Mouse (Mus musculus) spleen, embryonic (tissue): ENCODE data around the gene Ly6g6e.
"Not testable (repeated sequence)": the region's sequence is repeated elsewhere in the genome, so short reads cannot be mapped to it uniquely, and the experiment has no call there.

ENCODE experiments used
- CTCF ChIA-PET: fragments of 350-600 bp; sonication (Branson Sonifier 250); formaldehyde crosslinking; loops from one replicate; lab custom pipeline; 2022; lab: Charles Lee

Ly6g6e gene

GRCm38 (mm10) chr17:35076507-35077176, at the start of gene Ly6g6e:
Gene Ly6g6e, plus strand, starts transcription at chr17:35076902.
- CTCF ChIA-PET = no interaction called here

- CTCF ChIA-PET = interaction anchor here (0.6 to 1.2 kb wide), 2 partner anchors 19 to 357 kb away, joined by 4 to 5 read pairs; partner anchors contain the start of gene Msh5
Observed at GRCm38 (mm10) chr17:35027277-35028068, 49.2 kb upstream of the Ly6g6e start, which contains the start of gene Sapcd1. Gene Sapcd1, minus strand, starts transcription at chr17:35028016.

- CTCF ChIA-PET = interaction anchor here (0.6 to 1.2 kb wide), 3 partner anchors 18 to 356 kb away, joined by 4 to 5 read pairs (median 5); partner anchors contain the start of gene Msh5
Observed at GRCm38 (mm10) chr17:35028315-35028714, 48.4 kb upstream of the Ly6g6e start.

- CTCF ChIA-PET = interaction anchor here (0.6 to 1.2 kb wide), 2 partner anchors 30 to 81 kb away, joined by 3 to 5 read pairs; no protein-coding TSS in a partner anchor
Observed at GRCm38 (mm10) chr17:35029691-35030532, 46.8 kb upstream of the Ly6g6e start.

- CTCF ChIA-PET = no interaction called here
Observed at GRCm38 (mm10) chr17:35031272-35031671, 45.4 kb upstream of the Ly6g6e start.

GRCm38 (mm10) chr17:35031880-35032279, 44.8 kb upstream of the Ly6g6e start:
- CTCF ChIA-PET = no interaction called here

- CTCF ChIA-PET = no interaction called here
Observed at GRCm38 (mm10) chr17:35032323-35032870, 44.3 kb upstream of the Ly6g6e start.

- CTCF ChIA-PET = not testable (repeated sequence)
Observed at GRCm38 (mm10) chr17:35033703-35034102, 43.0 kb upstream of the Ly6g6e start.

- CTCF ChIA-PET = interaction anchor here (0.6 to 0.7 kb wide), 2 partner anchors 12 to 90 kb away, joined by 3 read pairs; no protein-coding TSS in a partner anchor
Observed at GRCm38 (mm10) chr17:35034896-35035295, 41.8 kb upstream of the Ly6g6e start.

- CTCF ChIA-PET = interaction anchor here (0.7 kb wide), 1 partner anchor 206 kb away, joined by 3 read pairs; no protein-coding TSS in a partner anchor
Observed at GRCm38 (mm10) chr17:35039121-35039873, 37.4 kb upstream of the Ly6g6e start.

- CTCF ChIA-PET = interaction anchor here (1.3 kb wide), 1 partner anchor 20 kb away, joined by 3 read pairs; no protein-coding TSS in a partner anchor
Observed at GRCm38 (mm10) chr17:35043794-35044193, 32.9 kb upstream of the Ly6g6e start.

GRCm38 (mm10) chr17:35044904-35045806, 31.5 kb upstream of the Ly6g6e start:
- CTCF ChIA-PET = interaction anchor here (1.3 kb wide), 2 partner anchors 17 to 21 kb away, joined by 3 to 5 read pairs; partner anchors contain the start of gene Sapcd1

- CTCF ChIA-PET = interaction anchor here (1.3 kb wide), 1 partner anchor 18 kb away, joined by 5 read pairs; the partner anchor contains the start of gene Sapcd1
Observed at GRCm38 (mm10) chr17:35045807-35046680, 30.7 kb upstream of the Ly6g6e start.

- CTCF ChIA-PET = interaction anchor here (0.6 to 1.5 kb wide), 3 partner anchors 12 to 182 kb away, joined by 3 to 5 read pairs (median 5); partner anchors contain the start of genes Ddah2 and Sapcd1
Observed at GRCm38 (mm10) chr17:35046681-35047455, 29.8 kb upstream of the Ly6g6e start, which contains the start of gene Msh5. Gene Msh5, minus strand, starts transcription at chr17:35046745.

GRCm38 (mm10) chr17:35047688-35048087, 29.0 kb upstream of the Ly6g6e start:
- CTCF ChIA-PET = interaction anchor here (0.6 to 1.5 kb wide), 4 partner anchors 11 to 181 kb away, joined by 3 to 5 read pairs (median 3); partner anchors contain the start of gene Ddah2

- CTCF ChIA-PET = interaction anchor here (0.8 to 1.5 kb wide), 3 partner anchors 11 to 47 kb away, joined by 3 to 5 read pairs (median 3); partner anchors contain the start of gene Ddah2
Observed at GRCm38 (mm10) chr17:35048149-35048931, 28.4 kb upstream of the Ly6g6e start.
